Mouse (Mus musculus) G1E (cell line): ENCODE measurements around the gene Dact3.

ENCODE experiments used
- CTCF ChIP-seq: IDR thresholded peaks from 2 replicates; pipeline ENCODE4 v1.5.1; 2012; ENCODE audit warnings: low read depth, low read length, inconsistent platforms, mixed read lengths
- GATA1 ChIP-seq: IDR thresholded peaks from 2 replicates; pipeline ENCODE4 v1.6.1; 2012; ENCODE audit warnings: borderline replicate concordance, low read length, inconsistent platforms, mixed read lengths
- GATA2 ChIP-seq: IDR thresholded peaks from 2 replicates; pipeline ENCODE4 v1.6.1; 2012; ENCODE audit warnings: low read depth, low read length, inconsistent platforms, borderline replicate concordance
- TAL1 ChIP-seq: conservative IDR thresholded peaks from 2 replicates; pipeline ENCODE4 v1.6.1; 2012; ENCODE audit warnings: low read depth, low read length, inconsistent platforms, mixed read lengths

DNA sequence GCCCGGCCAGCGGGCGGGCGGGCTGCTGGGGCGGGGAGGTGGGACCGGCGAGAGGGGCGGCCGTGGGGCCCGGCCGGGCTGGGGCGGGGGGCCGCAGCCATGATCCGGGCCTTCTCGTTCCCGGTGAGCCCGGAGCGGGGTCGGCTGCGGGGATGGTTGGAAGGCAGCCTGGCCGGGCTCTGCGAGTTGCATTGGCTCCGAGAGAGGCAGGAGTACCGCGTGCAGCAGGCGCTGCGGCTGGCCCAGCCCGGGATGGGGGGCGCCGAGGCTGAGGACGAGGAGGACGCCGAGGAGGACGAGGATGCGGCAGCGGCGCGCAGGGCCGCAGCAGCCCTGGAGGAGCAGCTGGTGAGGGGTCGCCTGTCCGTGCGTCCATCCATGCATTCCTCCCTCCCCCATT lies 209 bp downstream of the Dact3 start:
- TF ChIP-seq CTCF (no peak), GATA1 (no peak), GATA2 (no peak), TAL1 (no peak)
